ENCODE assay signal across 15 mouse cellular contexts in genomic region chr2:145838675-145839074, GRCm38 (mm10).
"Had no signal": no experiment of that assay in that cellular context is flagged by ENCODE, and none has a peak within 500 bp of the region (broad histone marks: within the 10 kb centered on the region; RNA-seq: fewer than 3 reads in every experiment).

No protein-coding gene starts in this region.

- ATAC-seq: liver, embryonic 12.5 days; midbrain, embryonic 15.5 days had no signal

- DNase-seq: kidney, adult 11 months; kidney, adult 8-10 months; kidney, postnatal 10 days; kidney, postnatal 36 days; liver; lung, adult 18-20 months; lung, postnatal 14 days; lung, postnatal 4 days; retina, postnatal 1 day; right cerebral cortex, postnatal 25 days; spleen, adult 18-20 months; thymus, postnatal 14 days; thymus, postnatal 4 days had no signal
